Mouse (Mus musculus) ovary, adult 18-20 months (tissue): ENCODE measurements around the gene Mphosph10.

Experiments
- DNase-seq: peaks from one replicate; pipeline ENCODE4 v3.0.0; 2022; ENCODE audit warnings: low spot score, mixed read lengths

The Mphosph10 gene

GRCm38 (mm10) chr7:64351087-64351486 lies 41.0 kb downstream of the Mphosph10 start:
- DNase-seq = no peak

- no peak for DNase-seq
Observed at GRCm38 (mm10) chr7:64349147-64349861, 42.8 kb downstream of the Mphosph10 start.

GRCm38 (mm10) chr7:64347813-64348212 lies 44.3 kb downstream of the Mphosph10 start:
- no peak for DNase-seq

GRCm38 (mm10) chr7:64332686-64333085 lies 59.4 kb downstream of the Mphosph10 start:
- no peak for DNase-seq

- no peak for DNase-seq
Observed at GRCm38 (mm10) chr7:64331309-64331708, 60.8 kb downstream of the Mphosph10 start.

GRCm38 (mm10) chr7:64327486-64327885 lies 64.6 kb downstream of the Mphosph10 start:
- no peak for DNase-seq

- DNase-seq = peak; percentile 15
Observed at GRCm38 (mm10) chr7:64326892-64327291, 65.2 kb downstream of the Mphosph10 start.
